Mouse (Mus musculus): ENCODE data around the gene Pln.

Gene Pln

DNA sequence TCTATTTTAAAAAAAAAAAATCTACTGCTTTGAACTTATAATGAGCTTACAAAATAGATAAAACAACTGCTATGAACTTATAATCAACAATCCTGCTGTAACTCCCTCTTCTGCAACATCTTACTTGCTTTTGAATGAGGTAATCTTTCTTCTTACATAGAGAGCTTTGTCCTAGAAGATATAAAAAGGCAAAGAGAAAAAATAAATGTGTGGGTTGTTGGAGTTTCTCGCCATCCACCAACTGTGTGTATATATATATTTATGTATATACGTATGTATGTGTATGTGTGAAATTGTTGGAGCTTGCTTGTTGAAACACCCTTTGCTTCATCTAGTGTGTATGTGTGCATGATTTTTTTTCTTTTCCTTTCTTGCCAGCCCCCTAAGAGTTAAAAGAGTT is 29.8 kb downstream of the Pln start:
- DNase-seq: no peak

DNA sequence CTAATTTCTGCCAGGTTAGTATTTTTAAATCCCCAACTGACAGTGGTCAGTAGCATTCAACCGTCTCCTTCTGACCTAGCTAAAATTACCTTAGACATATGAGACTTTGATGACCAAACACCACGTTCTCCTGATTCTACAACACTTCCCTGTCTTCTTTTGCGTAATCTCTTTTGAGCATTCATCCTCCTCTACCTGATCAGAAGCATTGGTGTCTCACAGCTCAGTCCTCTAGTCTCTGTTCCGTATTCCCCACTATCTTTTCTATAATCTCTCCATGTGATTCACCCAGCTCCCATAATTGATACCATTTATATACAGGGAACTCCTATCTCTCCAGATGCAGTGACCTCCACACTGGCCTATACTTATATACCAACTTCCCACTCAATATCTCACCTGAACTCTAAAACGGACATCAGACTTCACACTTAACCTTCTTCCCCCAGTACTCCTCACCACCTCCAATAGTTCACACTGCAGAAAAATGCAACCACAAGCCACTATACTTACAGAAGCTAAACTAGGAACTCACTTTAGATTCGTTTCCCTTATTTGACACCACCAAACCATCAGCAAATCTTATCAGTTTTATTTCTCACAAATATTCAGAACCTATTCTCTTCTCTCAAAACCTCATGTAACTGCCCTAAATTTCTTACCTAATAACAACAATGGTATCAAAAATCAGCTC is 36.6 kb downstream of the Pln start:
- no peak for DNase-seq

DNA sequence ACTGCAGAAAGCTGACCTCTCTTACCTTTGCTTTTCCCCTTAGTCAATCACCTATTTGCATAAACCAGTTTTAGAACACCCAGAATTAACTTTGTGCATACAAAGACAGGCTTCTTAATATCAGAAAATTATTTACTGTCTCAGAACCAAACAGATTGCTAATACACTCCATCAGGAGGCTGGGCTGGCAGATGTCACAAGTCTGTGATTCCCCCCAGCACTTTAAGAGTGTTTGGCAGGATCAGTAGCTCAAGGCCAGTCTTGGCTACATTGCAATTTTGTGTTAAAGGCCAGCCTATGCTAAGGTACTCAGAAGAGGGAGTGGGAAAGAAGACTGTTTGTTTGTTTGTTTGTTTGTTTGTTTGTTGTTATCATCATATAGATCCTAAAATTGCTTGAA is 39.6 kb downstream of the Pln start:
- no peak for DNase-seq

DNA sequence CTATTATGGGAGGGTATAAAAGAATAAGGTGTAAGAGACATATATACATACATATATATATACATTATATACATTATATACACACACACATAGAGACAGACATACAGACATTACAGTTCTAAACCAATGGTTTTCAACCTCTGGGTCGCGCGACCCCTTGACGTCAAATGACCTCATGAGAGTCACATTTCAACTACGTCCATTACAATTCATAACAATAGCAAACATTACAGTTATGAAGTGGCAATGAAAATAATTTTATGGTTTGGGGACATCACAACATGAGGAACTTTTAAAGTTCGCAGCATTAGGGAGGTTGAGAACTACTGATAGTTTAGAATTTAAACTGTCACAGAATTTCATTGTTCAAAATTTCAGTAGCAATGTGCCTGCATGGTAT is 40.8 kb downstream of the Pln start:
- DNase-seq: no peak

DNA sequence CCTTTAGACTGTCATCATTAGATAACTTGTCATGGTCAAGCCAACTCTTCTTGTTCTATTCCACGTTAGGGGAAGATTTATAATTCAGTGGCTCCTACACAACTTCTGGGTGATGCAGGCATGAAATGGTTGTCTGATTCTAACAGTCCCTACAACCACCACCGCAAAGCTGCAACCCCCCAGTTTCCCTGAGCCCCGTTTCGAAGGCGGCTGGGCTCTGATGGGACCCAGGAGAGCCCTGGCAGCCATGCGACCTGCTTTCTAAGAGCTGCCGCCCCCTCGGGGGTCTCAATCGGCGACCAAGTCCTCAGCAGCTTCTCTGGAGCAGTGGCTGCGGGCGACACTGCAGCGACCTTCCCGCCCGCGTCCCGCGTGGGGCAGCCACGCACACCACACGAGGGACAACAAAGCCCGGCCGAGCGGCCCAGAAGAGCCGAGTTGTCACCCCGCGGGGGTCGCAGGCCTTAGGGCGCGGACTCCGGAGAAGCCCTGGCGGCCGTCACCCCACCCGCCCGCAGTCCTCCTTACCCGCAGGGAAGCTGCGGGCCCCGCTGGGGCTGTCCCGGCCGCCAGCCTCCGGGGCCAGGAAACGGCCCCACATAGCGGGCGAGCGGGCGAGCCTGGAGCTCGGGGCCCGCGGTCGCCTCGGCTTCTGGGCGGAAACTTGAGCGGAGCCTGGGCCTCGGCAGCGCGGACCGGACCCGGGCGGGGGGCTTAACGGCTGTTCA is 41.7 kb downstream of the Pln start:
- DNase-seq: no peak

DNA sequence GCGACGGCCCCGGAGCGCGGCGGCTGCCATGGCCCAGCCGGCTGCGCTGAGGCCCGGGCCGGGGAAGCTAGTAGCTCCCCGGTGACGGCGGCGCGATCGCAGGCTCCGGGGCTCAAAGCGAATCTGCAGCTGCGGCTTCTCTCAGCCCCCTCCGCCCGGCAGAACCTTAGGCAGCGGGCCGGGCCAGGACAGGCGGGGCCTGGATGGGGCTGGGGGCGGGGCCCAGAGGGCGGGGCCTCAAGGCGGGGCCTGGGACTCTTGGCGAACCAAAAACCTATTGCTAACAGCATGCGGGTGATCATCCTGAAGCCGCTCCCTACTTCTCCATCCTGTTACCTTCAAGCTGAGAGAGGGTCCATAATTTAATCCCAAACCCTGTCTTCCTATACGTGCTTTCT is 42.2 kb downstream of the Pln start, which contains the start of gene Cep85l:
Gene Cep85l, minus strand, starts transcription at position 239 of the 398 bp plus-strand sequence.
- DNase-seq: peak; percentile 88

DNA sequence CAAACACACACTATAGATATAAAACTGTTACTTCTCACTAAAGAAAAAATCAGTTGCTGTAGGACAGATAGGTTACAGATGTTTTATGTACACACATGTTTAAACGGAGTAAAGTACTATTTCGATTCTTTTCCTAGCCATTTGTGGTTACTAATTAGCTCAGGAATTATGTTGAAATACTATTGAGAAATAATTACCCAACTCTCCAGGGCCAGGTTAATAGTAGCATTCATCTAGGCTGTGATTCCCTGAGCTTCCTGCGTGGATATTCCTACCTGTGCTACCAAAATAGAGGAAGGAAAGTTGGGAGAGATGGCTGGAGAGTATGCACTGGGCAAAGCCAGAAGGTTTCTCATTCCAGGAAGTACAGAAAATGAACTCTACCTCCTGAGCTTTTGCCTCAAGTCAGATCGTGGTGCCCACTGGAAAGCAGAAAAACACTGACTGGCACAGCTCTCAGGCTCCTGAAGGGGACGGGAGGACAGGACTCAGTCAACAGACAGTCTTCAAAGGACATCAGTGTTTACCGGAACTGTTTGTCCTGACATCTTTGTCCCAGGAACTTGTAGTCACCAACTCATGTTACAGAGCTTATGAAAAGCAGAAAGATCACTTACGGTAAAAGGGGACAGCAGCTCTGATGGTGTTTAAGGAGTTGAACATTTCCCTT is 45.4 kb downstream of the Pln start:
- DNase-seq: no peak

DNA sequence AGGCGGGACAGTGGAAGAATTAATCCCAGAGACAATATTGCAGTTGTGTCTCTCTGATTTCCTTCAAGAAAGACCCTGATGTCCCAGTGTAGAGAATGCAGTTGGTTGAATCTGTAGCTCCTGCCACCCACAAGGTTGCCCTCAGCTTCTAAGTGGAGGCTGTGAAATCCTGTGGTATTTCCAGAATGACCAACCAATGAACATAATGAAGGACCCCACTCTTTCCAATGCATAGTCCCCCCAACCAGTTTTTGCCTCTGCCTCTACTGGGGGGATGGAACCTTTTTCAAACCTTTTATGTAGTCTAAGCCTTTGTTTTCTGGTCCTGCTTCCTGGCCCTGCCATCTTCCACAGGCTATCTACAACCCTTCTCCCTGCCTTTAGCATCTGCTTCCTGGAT is 47.4 kb downstream of the Pln start:
- DNase-seq: no peak

DNA sequence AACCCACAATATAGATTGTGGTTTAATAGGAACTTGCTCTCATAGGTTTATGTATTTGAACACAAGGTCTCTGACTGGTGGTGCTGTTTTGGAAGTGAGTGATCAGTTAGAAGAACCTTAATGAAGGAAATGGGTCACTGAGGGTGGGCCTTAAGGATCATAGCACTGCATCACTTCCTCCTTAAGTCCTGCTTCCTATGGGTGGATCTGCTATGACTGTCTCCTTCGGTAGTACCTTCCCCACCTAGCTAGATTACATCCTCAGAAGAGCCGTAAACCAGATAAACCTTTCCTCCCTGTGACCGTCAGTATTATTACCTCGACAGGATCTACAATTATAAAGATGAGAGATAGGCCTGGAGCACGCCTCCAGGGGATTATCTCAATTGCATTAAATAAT is 48.0 kb downstream of the Pln start:
- no peak for DNase-seq

DNA sequence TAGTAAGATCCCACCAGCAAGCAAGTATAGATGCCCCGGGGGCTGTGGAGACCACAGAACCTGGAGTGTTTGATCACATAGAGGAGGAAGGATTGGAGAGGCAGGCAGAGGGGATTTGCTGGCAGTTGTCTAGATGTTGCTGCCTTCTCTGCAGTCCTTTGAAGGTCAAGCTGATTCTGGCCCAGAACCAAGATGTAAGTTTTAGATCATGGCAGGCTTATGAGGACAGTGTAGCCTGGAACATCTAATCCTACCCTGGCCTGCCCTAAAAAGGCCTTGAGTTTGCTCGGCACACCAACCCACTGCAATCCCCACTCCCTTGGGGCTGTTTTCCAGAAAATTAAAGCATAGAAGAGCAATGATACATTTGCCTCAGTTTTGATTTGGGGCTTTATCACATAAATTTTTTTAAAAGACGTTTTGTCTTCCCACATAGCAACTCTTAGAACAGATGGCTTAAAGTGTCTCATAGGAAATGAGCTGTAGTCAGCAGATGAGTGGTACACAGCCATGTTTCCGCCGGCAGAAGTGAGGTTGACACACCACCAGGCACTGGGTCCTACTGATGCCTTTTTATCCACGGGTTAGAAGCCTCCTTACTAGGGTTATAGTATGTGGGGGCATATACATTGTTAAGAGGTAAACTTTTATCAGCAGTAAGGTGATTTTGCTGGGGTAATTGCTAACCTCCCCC is 50.9 kb downstream of the Pln start:
- DNase-seq: no peak

DNA sequence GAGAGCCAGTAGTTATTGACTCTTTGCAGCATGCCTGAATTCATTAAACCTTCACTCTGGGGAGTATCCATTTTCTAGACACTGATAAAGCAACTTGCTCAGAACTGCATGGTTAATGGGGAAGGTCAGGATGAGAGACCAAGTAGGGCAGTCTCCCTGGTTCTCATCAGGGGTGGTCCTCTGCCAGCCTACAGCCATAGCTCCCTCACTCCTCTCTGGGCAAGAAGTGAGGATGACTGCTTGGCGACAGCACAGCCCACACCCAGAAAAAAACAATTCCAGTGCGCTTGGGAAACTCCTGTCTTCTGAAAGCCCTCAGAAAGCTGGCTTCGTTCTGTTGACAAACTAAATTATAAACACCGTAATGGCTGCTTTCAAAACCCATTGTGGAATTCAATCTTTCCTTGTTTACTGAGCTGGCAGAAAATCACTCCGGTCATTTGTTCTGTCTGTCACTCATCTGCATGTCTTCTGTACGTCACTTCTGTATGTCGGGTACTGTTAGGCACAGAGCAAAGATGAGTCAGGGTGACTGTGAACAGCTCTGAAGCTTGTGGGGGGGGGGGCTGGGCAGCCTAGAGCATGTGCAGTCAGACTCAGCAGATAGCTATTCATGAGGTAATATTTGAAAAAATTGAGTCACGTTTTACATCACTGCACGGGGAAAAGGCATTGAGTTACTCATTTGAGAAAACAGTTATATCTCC is 57.6 kb downstream of the Pln start:
- DNase-seq: no peak

All from thymus, postnatal 14 days (tissue).